Mouse (Mus musculus): Measurements from ENCODE around the gene Dlg4.

Dlg4 gene

GRCm38 (mm10) chr11:70019495-70020021 lies 2.8 kb downstream of the Dlg4 start:
- DNase-seq (ENCODE audit: low spot score in 2 of 2): no peak

GRCm38 (mm10) chr11:70020022-70020631 lies 3.4 kb downstream of the Dlg4 start:
- DNase-seq (ENCODE audit: low spot score in 2 of 2): no peak

GRCm38 (mm10) chr11:70020731-70021263 lies 4.1 kb downstream of the Dlg4 start:
- peak; percentile 83 to 84 for DNase-seq (ENCODE audit: low spot score in 2 of 2)

- peak; percentile 90 to 94 for DNase-seq (ENCODE audit: low spot score in 2 of 2)
Observed at GRCm38 (mm10) chr11:70021264-70022132, 4.8 kb downstream of the Dlg4 start.

GRCm38 (mm10) chr11:70023481-70024150 lies 6.9 kb downstream of the Dlg4 start:
- DNase-seq (ENCODE audit: low spot score in 2 of 2): no peak

GRCm38 (mm10) chr11:70024151-70024514 lies 7.4 kb downstream of the Dlg4 start:
- no peak for DNase-seq (ENCODE audit: low spot score in 2 of 2)

GRCm38 (mm10) chr11:70026689-70027088 lies 9.9 kb downstream of the Dlg4 start:
- DNase-seq (ENCODE audit: low spot score in 2 of 2): peak; percentile 64 to 65

- no peak for DNase-seq (ENCODE audit: low spot score in 2 of 2)
Observed at GRCm38 (mm10) chr11:70027397-70027796, 10.7 kb downstream of the Dlg4 start.

GRCm38 (mm10) chr11:70028401-70029129 lies 11.8 kb downstream of the Dlg4 start:
- no peak for DNase-seq (ENCODE audit: low spot score in 2 of 2)

GRCm38 (mm10) chr11:70029130-70029801 lies 12.5 kb downstream of the Dlg4 start:
- peak; percentile 81 to 87 for DNase-seq (ENCODE audit: low spot score in 2 of 2)

GRCm38 (mm10) chr11:70029829-70030550 lies 13.2 kb downstream of the Dlg4 start:
- DNase-seq (ENCODE audit: low spot score in 2 of 2): no peak

- no peak for DNase-seq (ENCODE audit: low spot score in 2 of 2)
Observed at GRCm38 (mm10) chr11:70030651-70031320, 14.0 kb downstream of the Dlg4 start.

- DNase-seq (ENCODE audit: low spot score in 2 of 2): no peak
Observed at GRCm38 (mm10) chr11:70031321-70031670, 14.6 kb downstream of the Dlg4 start.

- DNase-seq (ENCODE audit: low spot score in 2 of 2): no peak
Observed at GRCm38 (mm10) chr11:70038174-70038573, 21.4 kb downstream of the Dlg4 start.

- no peak for DNase-seq (ENCODE audit: low spot score in 2 of 2)
Observed at GRCm38 (mm10) chr11:70039631-70040030, 22.9 kb downstream of the Dlg4 start.

- DNase-seq (ENCODE audit: low spot score in 2 of 2): no peak
Observed at GRCm38 (mm10) chr11:70040184-70040583, 23.4 kb downstream of the Dlg4 start.

GRCm38 (mm10) chr11:70042309-70043085 lies 25.8 kb downstream of the Dlg4 start:
- DNase-seq (ENCODE audit: low spot score in 2 of 2): no peak

- no peak for DNase-seq (ENCODE audit: low spot score in 2 of 2)
Observed at GRCm38 (mm10) chr11:70043665-70044064, 26.9 kb downstream of the Dlg4 start.

GRCm38 (mm10) chr11:70045435-70045834 lies 28.7 kb downstream of the Dlg4 start:
- DNase-seq (ENCODE audit: low spot score in 2 of 2): no peak
